Mouse (Mus musculus) CD4-positive, CD25-positive, alpha-beta regulatory T cell, adult 2 months (primary cell): ENCODE data around the gene Sox15.
"Not testable (repeated sequence)": the region's sequence is repeated elsewhere in the genome, so short reads cannot be mapped to it uniquely, and the experiment has no call there.

Source experiments
- DNase-seq: peaks from one replicate; pipeline ENCODE4 v3.0.0-alpha.2; 2012; ENCODE audit warnings: low read depth, low spot score

Gene Sox15

GRCm38 (mm10) chr11:69699595-69699994, 44.5 kb downstream of the Sox15 start:
- no peak for DNase-seq

GRCm38 (mm10) chr11:69702886-69703285, 47.8 kb downstream of the Sox15 start:
- not testable (repeated sequence) for DNase-seq

DNA sequence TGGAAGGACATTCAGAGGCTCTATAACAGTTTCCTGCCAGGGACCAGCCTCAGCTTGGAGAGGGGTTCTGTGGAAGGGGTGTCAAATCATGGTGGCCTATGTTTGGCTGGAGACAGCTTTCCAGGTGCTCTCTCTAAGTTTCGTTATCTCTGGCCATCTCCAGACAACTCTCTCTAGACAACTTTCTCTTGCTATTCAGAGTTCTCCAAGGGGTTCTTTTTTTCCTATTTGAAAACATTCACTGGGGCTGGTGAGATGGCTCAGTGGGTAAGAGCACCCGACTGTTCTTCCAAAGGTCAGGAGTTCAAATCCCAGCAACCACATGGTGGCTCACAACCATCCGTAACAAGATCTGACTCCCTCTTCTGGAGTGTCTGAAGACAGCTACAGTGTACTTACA, 48.3 kb downstream of the Sox15 start:
- not testable (repeated sequence) for DNase-seq

DNA sequence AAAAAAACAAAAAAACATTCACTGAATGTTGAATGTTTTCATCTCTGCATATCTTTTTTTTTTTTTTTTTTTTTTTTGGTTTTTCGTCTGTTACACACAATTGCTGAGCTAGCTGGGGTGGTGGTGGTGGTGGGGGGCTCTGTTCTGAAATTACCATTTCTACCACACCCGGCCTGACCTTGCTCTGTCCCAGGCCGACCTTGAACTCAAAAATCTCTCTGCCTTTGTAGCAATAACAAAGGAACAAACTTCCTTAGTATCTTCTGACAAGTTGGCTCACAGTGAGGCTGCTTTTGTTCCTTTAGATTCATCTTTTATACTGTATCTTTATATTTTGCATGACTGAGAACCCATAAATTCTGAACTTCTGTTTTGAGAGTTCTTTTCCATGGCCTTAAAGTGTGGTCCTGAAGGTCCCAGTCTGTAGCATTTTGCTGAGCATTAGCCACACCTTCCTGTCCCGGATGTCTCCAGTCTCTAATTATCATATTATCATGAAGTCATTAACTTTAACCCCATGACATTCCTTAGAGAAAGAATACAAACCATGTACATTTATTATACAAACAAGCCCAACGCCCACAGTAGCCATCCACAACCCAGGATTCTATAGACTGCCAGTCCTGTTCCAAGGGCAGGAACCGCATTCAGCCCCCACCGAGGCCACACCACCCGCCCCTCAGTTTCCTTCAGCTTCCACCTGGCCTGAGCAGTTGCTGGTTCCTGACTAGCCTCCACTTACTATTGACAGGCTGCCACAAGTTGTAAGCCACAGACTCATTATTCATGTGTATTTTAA, 48.9 kb downstream of the Sox15 start:
- DNase-seq = no peak

GRCm38 (mm10) chr11:69704613-69705010, 49.5 kb downstream of the Sox15 start:
- no peak for DNase-seq
